Mouse (Mus musculus): ENCODE results near the gene Pxylp1. TPM values are rescaled to one million over a fixed set of nuclear protein-coding genes. Genes with fewer than 3 reads are reported as not detected.

Pxylp1 gene
- total RNA-seq, 2 experiments from 2014 or later, result 68.2 to 88.5 TPM

- ATAC-seq (replicated peaks; ENCODE audit: poor library complexity), result no peak
Measured at GRCm38 (mm10) chr9:96782062-96782461, 110.4 kb downstream of the Pxylp1 start.

Other genes starting within 250 kb of the Pxylp1 start
- gene Zbtb38, start 139.8 kb downstream of the Pxylp1 start, total RNA-seq (2015), result 23.5 and 27.8 TPM in 2 replicates
- 24.2 and 25.7 TPM in 2 replicates for gene Zbtb38, start 139.8 kb downstream of the Pxylp1 start, total RNA-seq (2017)
- gene Spsb4, start 126.2 kb upstream of the Pxylp1 start, total RNA-seq (2015), result 2.7 and 4.2 TPM in 2 replicates
- 2.0 and 2.5 TPM in 2 replicates for gene Spsb4, start 126.2 kb upstream of the Pxylp1 start, total RNA-seq (2017)
- 60.7 and 64.4 TPM in 2 replicates for gene Slc25a36, start 218.5 kb upstream of the Pxylp1 start, total RNA-seq (2015)
- 43.8 and 57.5 TPM in 2 replicates for gene Slc25a36, start 218.5 kb upstream of the Pxylp1 start, total RNA-seq (2017)